In genomic region chr13:78024683-78025294, GRCm38 (mm10) we compare ENCODE assay signal across 8 mouse cellular contexts. TPM values are rescaled to one million over a fixed set of nuclear protein-coding genes. Genes with fewer than 3 reads are reported as not detected.
A peak's percentile ranks its signal among the peaks of the same experiment; 100 is the strongest.
DNase-seq lines count a peak whose midpoint lies in the region; ATAC-seq lines count a peak whose summit lies in the region.
"Had no signal": no experiment of that assay in that cellular context is flagged by ENCODE, and none has a peak within 500 bp of the region (broad histone marks: within the 10 kb centered on the region; RNA-seq: fewer than 3 reads in every experiment).

Gene Pou5f2 (plus strand): TSS chr13:78024902.

- no peaks in the 10 kb centered on the region for H3K36me3 ChIP-seq in embryonic facial prominence, embryonic 11.5 days (replicated peaks; ENCODE audit: control insufficient read depth, insufficient read depth, low read depth, low read length)
- H3K36me3 ChIP-seq: liver, embryonic 15.5 days had no signal

- ATAC-seq in embryonic facial prominence, embryonic 11.5 days (replicated peaks; ENCODE audit: insufficient number of reproducible peaks, low FRiP score, low TSS enrichment, low read depth) = 0 out of 2 replicates have a peak, but pooled peaks have one; percentile 56
- peak; percentile 89 for ATAC-seq in megakaryocyte-erythroid progenitor cell, adult 5-6 weeks (replicated peaks; ENCODE audit: low FRiP score, low TSS enrichment, poor library complexity, severe bottlenecking)

- no peak within 1 kb of the TSS for H3K27ac ChIP-seq in embryonic facial prominence, embryonic 11.5 days (replicated peaks; ENCODE audit: low read depth, low read length)
- H3K27ac ChIP-seq: liver, embryonic 15.5 days had no signal

- no peak within 1 kb of the TSS for H3K4me3 ChIP-seq in embryonic facial prominence, embryonic 11.5 days (ENCODE audit: low read depth, low read length)
- H3K4me3 ChIP-seq: liver, embryonic 15.5 days had no signal

- peak; percentile 19 for DNase-seq in left cerebral cortex, postnatal 4 days
- DNase-seq in left cerebral cortex, adult 9 months (ENCODE audit: low spot score in 2 of 2) = no peak
- peak; percentile 70 for DNase-seq in ZHBTc4 (ENCODE audit: low read depth, low spot score)
- peak; percentile 24 for DNase-seq in embryonic facial prominence, embryonic 11.5 days (ENCODE audit: low spot score)
- no peak for DNase-seq in ovary, postnatal 10 days (ENCODE audit: low spot score)
- DNase-seq in right cerebral cortex, postnatal 25 days = no peak

- intact Hi-C loops in left cerebral cortex, postnatal 4 days (cut with DNase I) = no loop called here

- H3K27me3 ChIP-seq in embryonic facial prominence, embryonic 11.5 days (ENCODE audit: control insufficient read depth, insufficient read depth, low read length) = no peaks in the 10 kb centered on the region
- H3K27me3 ChIP-seq: liver, embryonic 15.5 days had no signal

- H3K9ac ChIP-seq in embryonic facial prominence, embryonic 11.5 days (replicated peaks; ENCODE audit: low read length) = no peak within 1 kb of the TSS
- H3K9ac ChIP-seq: liver, embryonic 15.5 days had no signal

- WGBS in embryonic facial prominence, embryonic 11.5 days = 63% methylated on average over 15 of the region's 15 CpGs

- H3K9me3 ChIP-seq in embryonic facial prominence, embryonic 11.5 days (replicated peaks; ENCODE audit: control insufficient read depth, low read length) = no peaks in the 10 kb centered on the region
- H3K9me3 ChIP-seq: liver, embryonic 15.5 days had no signal

- no peak within 1 kb of the TSS for H3K4me2 ChIP-seq in embryonic facial prominence, embryonic 11.5 days (ENCODE audit: low read depth, low read length)
- H3K4me2 ChIP-seq: liver, embryonic 15.5 days had no signal

- H3K4me1 ChIP-seq in embryonic facial prominence, embryonic 11.5 days (ENCODE audit: control insufficient read depth, insufficient read depth, low read length) = no peaks in the 10 kb centered on the region
- H3K4me1 ChIP-seq: liver, embryonic 15.5 days had no signal

RNA-seq across cellular contexts. Expression of gene Pou5f2, which starts in this region (rescaled TPM):
- total RNA-seq in left cerebral cortex, postnatal 4 days (2021) = 1 to 10 TPM; 1.9 to 3.3 TPM
- polyA plus RNA-seq in embryonic facial prominence, embryonic 11.5 days (2014; fragmentation: Nextera tagmentation; extraction: Ambion mirVana) = 0.50 and 0.65 TPM in 2 replicates
- total RNA-seq in megakaryocyte-erythroid progenitor cell, adult 5-6 weeks (2014; fragmentation: Nextera tagmentation) = 8.6 and 11.5 TPM in 2 replicates
- 0.70 TPM in 1 of 2 replicates, not detected in the other for total RNA-seq in megakaryocyte-erythroid progenitor cell, adult 5-6 weeks (2017)

Comparison
In these comparisons a context has a peak if more than half of its experiments do, and no peak if none do; other contexts are left out.
1. DNase-seq: peak in left cerebral cortex, postnatal 4 days (single experiment) and ZHBTc4 (single experiment); none in left cerebral cortex, adult 9 months (0 of 2), ovary, postnatal 10 days (single experiment) and right cerebral cortex, postnatal 25 days (single experiment).
2. Peak in DNase-seq and ATAC-seq in embryonic facial prominence, embryonic 11.5 days; RNA of the gene not detected or under 1 TPM.